ENCODE assay signal across 16 mouse cellular contexts in the genomic region with DNA sequence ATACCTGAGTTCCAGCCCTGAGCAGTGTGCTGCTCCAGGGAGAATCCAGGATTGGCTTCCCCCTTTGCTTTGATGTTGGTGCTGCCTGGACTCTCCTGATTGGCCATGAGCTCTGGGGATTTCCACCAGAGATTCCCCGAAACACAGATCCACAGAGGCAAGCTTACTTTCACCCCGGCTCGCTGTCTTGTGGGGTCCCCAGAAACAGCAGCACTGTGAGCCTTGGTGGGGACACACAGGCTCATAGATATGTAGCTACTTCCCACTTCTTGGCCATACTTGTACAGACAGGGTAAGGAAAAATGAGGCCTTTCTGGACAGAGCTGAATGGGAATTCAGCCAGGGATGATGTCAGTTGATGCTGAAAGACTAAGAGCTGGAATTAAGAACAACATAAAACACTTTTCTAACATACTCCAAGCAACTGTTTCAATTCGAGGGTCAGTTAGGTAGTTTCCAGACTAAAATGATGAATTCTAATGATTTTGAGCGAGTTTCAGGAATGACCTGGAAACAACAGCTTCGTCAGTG. TPM values are rescaled to one million over a fixed set of nuclear protein-coding genes. Genes with fewer than 3 reads are reported as not detected.
A peak's percentile ranks its signal among the peaks of the same experiment; 100 is the strongest.
DNase-seq lines count a peak whose midpoint lies in the region; ATAC-seq and TF ChIP-seq lines count a peak whose summit lies in the region.
"Had no signal": no experiment of that assay in that cellular context is flagged by ENCODE, and none has a peak within 500 bp of the region (broad histone marks: within the 10 kb centered on the region; RNA-seq: fewer than 3 reads in every experiment).

No protein-coding gene starts in this region.

- H3K4me2 ChIP-seq in lung, embryonic 14.5 days: no peak overlapping the region
- H3K4me2 ChIP-seq in liver, embryonic 11.5 days: no peak overlapping the region
- H3K4me2 ChIP-seq: lung, embryonic 15.5 days had no signal

- no peak for TF ChIP-seq CTCF in lung, embryonic 14.5 days (IDR thresholded peaks at IDR 0.05; ENCODE audit: low read depth)

- DNase-seq in lung, embryonic 14.5 days: peak; percentile 56
- DNase-seq in lung, postnatal 25 days (ENCODE audit: low spot score): no peak
- peak; percentile 72 for DNase-seq in NIH3T3 (ENCODE audit: low read depth)
- DNase-seq in heart, adult 9 months (ENCODE audit: low spot score in 2 of 2): peak; percentile 36 to 58
- DNase-seq in heart, postnatal 14 days: peak; percentile 27 to 59
- DNase-seq in liver, embryonic 11.5 days (ENCODE audit: low spot score): no peak
- no peak for DNase-seq in cerebellum, adult 18-20 months
- DNase-seq: adrenal gland, postnatal 14 days; cerebellum, adult 11 months; cerebellum, postnatal 25 days; gastrocnemius, postnatal 36 days; kidney, postnatal 4 days had no signal

- no peaks in the 10 kb centered on the region for H3K9me3 ChIP-seq in lung, embryonic 14.5 days (ENCODE audit: low read depth, low read length)
- no peaks in the 10 kb centered on the region for H3K9me3 ChIP-seq in liver, embryonic 11.5 days (ENCODE audit: control insufficient read depth, low read length)
- H3K9me3 ChIP-seq: limb, embryonic 10.5 days; lung, embryonic 15.5 days had no signal

- H3K27ac ChIP-seq in lung, embryonic 14.5 days (ENCODE audit: low read depth): no peak overlapping the region
- H3K27ac ChIP-seq in liver, embryonic 11.5 days (ENCODE audit: low read depth, low read length): no peak overlapping the region
- H3K27ac ChIP-seq: limb, embryonic 10.5 days; lung, embryonic 15.5 days had no signal

- no peak for ATAC-seq in lung, embryonic 14.5 days (ENCODE audit: insufficient read depth)
- ATAC-seq in liver, embryonic 11.5 days (replicated peaks; ENCODE audit: low FRiP score): no peak; the same call in 1 of the 2 replicates
- ATAC-seq: hindbrain, embryonic 16.5 days; Patski had no signal

- no peak overlapping the region for H3K4me3 ChIP-seq in lung, embryonic 14.5 days (ENCODE audit: low read depth, low read length)
- H3K4me3 ChIP-seq in liver, embryonic 11.5 days (ENCODE audit: low read depth, low read length): no peak overlapping the region
- H3K4me3 ChIP-seq: limb, embryonic 10.5 days; lung, embryonic 15.5 days had no signal

- no peaks in the 10 kb centered on the region for H3K27me3 ChIP-seq in lung, embryonic 14.5 days (ENCODE audit: insufficient read depth, low read length)
- H3K27me3 ChIP-seq in liver, embryonic 11.5 days (replicated peaks; ENCODE audit: control insufficient read depth, insufficient read depth, low read length): no peaks in the 10 kb centered on the region
- H3K27me3 ChIP-seq: lung, embryonic 15.5 days; Patski had no signal

- no peak overlapping the region for H3K9ac ChIP-seq in lung, embryonic 14.5 days
- no peak overlapping the region for H3K9ac ChIP-seq in liver, embryonic 11.5 days (ENCODE audit: low read depth, low read length)
- H3K9ac ChIP-seq: lung, embryonic 15.5 days had no signal

- intact Hi-C loops in heart, postnatal 14 days (cut with DNase I): no loop called here

- peaks cover 5% of the 10 kb centered on the region; the same call in 1 of the 2 replicates for H3K4me1 ChIP-seq in lung, embryonic 14.5 days (ENCODE audit: insufficient read depth)
- no peaks in the 10 kb centered on the region for H3K4me1 ChIP-seq in liver, embryonic 11.5 days (replicated peaks; ENCODE audit: control insufficient read depth, insufficient read depth, low read length)
- H3K4me1 ChIP-seq: limb, embryonic 10.5 days had no signal

- 78% methylated on average over 6 of the region's 6 CpGs for WGBS in lung, embryonic 14.5 days
- WGBS in liver, embryonic 11.5 days: 84% methylated on average over 6 of the region's 6 CpGs

- no peaks in the 10 kb centered on the region for H3K36me3 ChIP-seq in lung, embryonic 14.5 days (ENCODE audit: insufficient read depth)
- H3K36me3 ChIP-seq in liver, embryonic 11.5 days (ENCODE audit: control insufficient read depth, insufficient read depth, low read length): no peaks in the 10 kb centered on the region
- H3K36me3 ChIP-seq: limb, embryonic 10.5 days; lung, embryonic 15.5 days had no signal

RNA-seq across cellular contexts. Expression of a gene that starts 17.2 kb away (rescaled TPM):
- polyA plus RNA-seq in lung, embryonic 14.5 days (2014; fragmentation: Nextera tagmentation; extraction: Ambion mirVana): 22.0 and 28.4 TPM in 2 replicates
- 1 to 10 TPM; 5.7 to 6.3 TPM for total RNA-seq in heart, postnatal 14 days (2021)
- 2.7 and 2.9 TPM in 2 replicates for polyA plus RNA-seq in liver, embryonic 11.5 days (2014; fragmentation: Nextera tagmentation; extraction: Ambion mirVana)

Comparison
In these comparisons a context has a peak if more than half of its experiments do, and no peak if none do; other contexts are left out.
1. DNase-seq: peak in lung, embryonic 14.5 days (single experiment), NIH3T3 (single experiment), heart, adult 9 months (2 of 2) and heart, postnatal 14 days (2 of 2); none in lung, postnatal 25 days (single experiment), liver, embryonic 11.5 days (single experiment) and cerebellum, adult 18-20 months (0 of 2).